Mouse (Mus musculus): ENCODE measurements around the gene Gm21704.
"Not testable (repeated sequence)": the region's sequence is repeated elsewhere in the genome, so short reads cannot be mapped to it uniquely, and the experiment has no call there.

Gene Gm21704

DNA sequence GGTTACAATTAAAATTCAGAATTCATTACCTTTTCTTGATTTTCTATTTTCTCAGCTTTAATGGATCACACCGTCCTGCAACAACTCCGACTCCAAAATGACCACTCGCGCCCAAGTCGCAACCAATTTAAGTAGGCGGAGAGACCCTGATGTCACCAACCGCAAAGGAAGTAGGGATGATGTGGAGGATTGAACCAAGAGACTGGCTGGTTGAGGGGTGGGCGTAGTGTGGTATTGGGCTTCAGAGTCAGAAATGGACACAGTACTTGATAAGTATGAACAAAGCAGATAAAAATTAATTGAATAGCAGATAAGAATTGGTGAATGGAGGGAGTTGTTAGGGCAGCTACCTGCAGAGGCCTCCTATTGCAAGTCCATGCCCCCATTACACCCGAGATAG is at the start of gene Gm21704, which contains the start of gene Gm21708:
Gene Gm21704 (minus strand): TSS at position 101 of the 400 bp plus-strand sequence.
Gene Gm21708 (minus strand): TSS at position 101 of the 400 bp plus-strand sequence.
- DNase-seq, result not testable (repeated sequence)

DNA sequence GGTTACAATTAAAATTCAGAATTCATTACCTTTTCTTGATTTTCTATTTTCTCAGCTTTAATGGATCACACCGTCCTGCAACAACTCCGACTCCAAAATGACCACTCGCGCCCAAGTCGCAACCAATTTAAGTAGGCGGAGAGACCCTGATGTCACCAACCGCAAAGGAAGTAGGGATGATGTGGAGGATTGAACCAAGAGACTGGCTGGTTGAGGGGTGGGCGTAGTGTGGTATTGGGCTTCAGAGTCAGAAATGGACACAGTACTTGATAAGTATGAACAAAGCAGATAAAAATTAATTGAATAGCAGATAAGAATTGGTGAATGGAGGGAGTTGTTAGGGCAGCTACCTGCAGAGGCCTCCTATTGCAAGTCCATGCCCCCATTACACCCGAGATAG is 64.7 kb downstream of the Gm21704 start, which contains the start of gene Gm21693:
Gene Gm21693 (minus strand): TSS at position 101 of the 400 bp plus-strand sequence.
- not testable (repeated sequence) for DNase-seq

DNA sequence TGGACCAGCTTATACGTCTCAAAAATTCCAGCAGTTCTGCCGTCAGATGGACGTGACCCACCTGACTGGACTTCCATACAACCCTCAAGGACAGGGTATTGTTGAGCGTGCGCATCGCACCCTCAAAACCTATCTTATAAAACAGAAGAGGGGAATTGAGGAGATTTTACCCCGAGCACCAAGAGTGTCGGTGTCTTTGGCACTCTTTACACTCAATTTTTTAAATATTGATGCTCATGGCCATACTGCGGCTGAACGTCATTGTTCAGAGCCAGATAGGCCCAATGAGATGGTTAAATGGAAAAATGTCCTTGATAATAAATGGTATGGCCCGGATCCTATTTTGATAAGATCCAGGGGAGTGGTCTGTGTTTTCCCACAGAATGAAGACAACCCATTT is 69.3 kb downstream of the Gm21704 start:
- not testable (repeated sequence) for DNase-seq
